Mouse (Mus musculus): Measurements from ENCODE around the gene Fkbp8. TPM values are rescaled to one million over a fixed set of nuclear protein-coding genes. Genes with fewer than 3 reads are reported as not detected.

Fkbp8 gene
- polyA plus RNA-seq, 1 experiment from 2014 or later, result 300 TPM

- peaks cover 50% of the 10 kb centered on the region for H3K4me1 ChIP-seq (replicated peaks; ENCODE audit: control insufficient read depth, insufficient read depth, low read length)
- no peak overlapping the region for H3K27ac ChIP-seq (ENCODE audit: low read length)
- peak; percentile 11; the same call in 1 of the 2 replicates for ATAC-seq (ENCODE audit: low read depth)
- no peaks in the 10 kb centered on the region for H3K27me3 ChIP-seq (ENCODE audit: control insufficient read depth, insufficient read depth, low read depth, low read length)
- H3K36me3 ChIP-seq (ENCODE audit: control insufficient read depth, insufficient read depth, low read length), result no peaks in the 10 kb centered on the region
- H3K4me2 ChIP-seq (ENCODE audit: low read depth, low read length), result no peak overlapping the region
- H3K4me3 ChIP-seq (ENCODE audit: low read length), result no peak overlapping the region
- H3K9me3 ChIP-seq (ENCODE audit: control insufficient read depth, low read length), result no peaks in the 10 kb centered on the region
- H3K9ac ChIP-seq (ENCODE audit: low read length), result no peak overlapping the region
- 63% methylated on average over 3 of the region's 3 CpGs for WGBS
These were observed 33.0 kb downstream of the Fkbp8 start for GRCm38 (mm10) chr8:70560564-70560963.

- H3K4me3 ChIP-seq (ENCODE audit: low read length), result no peak overlapping the region
- H3K9me3 ChIP-seq (ENCODE audit: control insufficient read depth, low read length), result no peaks in the 10 kb centered on the region
- no peak overlapping the region for H3K4me2 ChIP-seq (ENCODE audit: low read depth, low read length)
- 0 out of 2 replicates have a peak, but pooled peaks have one; percentile 6 for ATAC-seq (ENCODE audit: low read depth)
- 34% methylated on average over 4 of the region's 4 CpGs for WGBS
- peak overlapping the region; percentile 17; the same call in 1 of the 2 replicates for H3K27ac ChIP-seq (ENCODE audit: low read length)
- no peaks in the 10 kb centered on the region for H3K27me3 ChIP-seq (ENCODE audit: control insufficient read depth, insufficient read depth, low read depth, low read length)
- H3K36me3 ChIP-seq (ENCODE audit: control insufficient read depth, insufficient read depth, low read length), result no peaks in the 10 kb centered on the region
- peaks cover 52% of the 10 kb centered on the region for H3K4me1 ChIP-seq (replicated peaks; ENCODE audit: control insufficient read depth, insufficient read depth, low read length)
- H3K9ac ChIP-seq (ENCODE audit: low read length), result no peak overlapping the region
These were observed 33.8 kb downstream of the Fkbp8 start for GRCm38 (mm10) chr8:70561357-70561756.

GRCm38 (mm10) chr8:70561809-70562535 lies 34.4 kb downstream of the Fkbp8 start:
- H3K4me2 ChIP-seq (ENCODE audit: low read depth, low read length), result no peak overlapping the region
- no peaks in the 10 kb centered on the region for H3K9me3 ChIP-seq (ENCODE audit: control insufficient read depth, low read length)
- no peaks in the 10 kb centered on the region for H3K27me3 ChIP-seq (ENCODE audit: control insufficient read depth, insufficient read depth, low read depth, low read length)
- H3K4me1 ChIP-seq (replicated peaks; ENCODE audit: control insufficient read depth, insufficient read depth, low read length), result peaks cover 52% of the 10 kb centered on the region
- no peak overlapping the region; the same call in 1 of the 2 replicates for H3K27ac ChIP-seq (ENCODE audit: low read length)
- H3K4me3 ChIP-seq (ENCODE audit: low read length), result no peak overlapping the region
- no peaks in the 10 kb centered on the region for H3K36me3 ChIP-seq (ENCODE audit: control insufficient read depth, insufficient read depth, low read length)
- no peak for ATAC-seq (ENCODE audit: low read depth)
- WGBS, result 42% methylated on average over 7 of the region's 7 CpGs
- H3K9ac ChIP-seq (ENCODE audit: low read length), result no peak overlapping the region

- ATAC-seq (ENCODE audit: low read depth), result 0 out of 2 replicates have a peak, but pooled peaks have one; percentile 16
- WGBS, result 66% methylated on average over 3 of the region's 3 CpGs
- H3K9me3 ChIP-seq (ENCODE audit: control insufficient read depth, low read length), result no peaks in the 10 kb centered on the region
- H3K4me1 ChIP-seq (replicated peaks; ENCODE audit: control insufficient read depth, insufficient read depth, low read length), result peaks cover 52% of the 10 kb centered on the region
- H3K27ac ChIP-seq (ENCODE audit: low read length), result no peak overlapping the region
- H3K27me3 ChIP-seq (ENCODE audit: control insufficient read depth, insufficient read depth, low read depth, low read length), result no peaks in the 10 kb centered on the region
- H3K36me3 ChIP-seq (ENCODE audit: control insufficient read depth, insufficient read depth, low read length), result no peaks in the 10 kb centered on the region
- H3K4me3 ChIP-seq (ENCODE audit: low read length), result no peak overlapping the region
- no peak overlapping the region for H3K4me2 ChIP-seq (ENCODE audit: low read depth, low read length)
- H3K9ac ChIP-seq (ENCODE audit: low read length), result no peak overlapping the region
These were observed 35.3 kb downstream of the Fkbp8 start for GRCm38 (mm10) chr8:70562802-70563201.

GRCm38 (mm10) chr8:70563763-70564387 lies 36.4 kb downstream of the Fkbp8 start:
- H3K9ac ChIP-seq (ENCODE audit: low read length), result no peak overlapping the region
- ATAC-seq (ENCODE audit: low read depth), result no peak
- WGBS, result 79% methylated on average over 6 of the region's 6 CpGs
- H3K4me1 ChIP-seq (replicated peaks; ENCODE audit: control insufficient read depth, insufficient read depth, low read length), result peaks cover 47% of the 10 kb centered on the region
- no peak overlapping the region for H3K4me2 ChIP-seq (ENCODE audit: low read depth, low read length)
- H3K27me3 ChIP-seq (ENCODE audit: control insufficient read depth, insufficient read depth, low read depth, low read length), result no peaks in the 10 kb centered on the region
- H3K36me3 ChIP-seq (ENCODE audit: control insufficient read depth, insufficient read depth, low read length), result no peaks in the 10 kb centered on the region
- H3K4me3 ChIP-seq (ENCODE audit: low read length), result no peak overlapping the region
- H3K9me3 ChIP-seq (ENCODE audit: control insufficient read depth, low read length), result no peaks in the 10 kb centered on the region
- H3K27ac ChIP-seq (ENCODE audit: low read length), result no peak overlapping the region

GRCm38 (mm10) chr8:70564696-70565235 lies 37.2 kb downstream of the Fkbp8 start:
- no peaks in the 10 kb centered on the region for H3K27me3 ChIP-seq (ENCODE audit: control insufficient read depth, insufficient read depth, low read depth, low read length)
- no peak overlapping the region for H3K4me2 ChIP-seq (ENCODE audit: low read depth, low read length)
- no peak overlapping the region for H3K9ac ChIP-seq (ENCODE audit: low read length)
- ATAC-seq (ENCODE audit: low read depth), result no peak
- H3K36me3 ChIP-seq (ENCODE audit: control insufficient read depth, insufficient read depth, low read length), result no peaks in the 10 kb centered on the region
- peaks cover 42% of the 10 kb centered on the region for H3K4me1 ChIP-seq (replicated peaks; ENCODE audit: control insufficient read depth, insufficient read depth, low read length)
- no peaks in the 10 kb centered on the region for H3K9me3 ChIP-seq (ENCODE audit: control insufficient read depth, low read length)
- H3K4me3 ChIP-seq (ENCODE audit: low read length), result no peak overlapping the region
- no peak overlapping the region; the same call in 1 of the 2 replicates for H3K27ac ChIP-seq (ENCODE audit: low read length)
- 70% methylated on average over 3 of the region's 3 CpGs for WGBS

- Histone ChIP-seq H3K4me2 (ENCODE audit: low read depth, low read length) (no peak overlapping the region), H3K27ac (ENCODE audit: low read length) (no peak overlapping the region), H3K27me3 (ENCODE audit: control insufficient read depth, insufficient read depth, low read depth, low read length) (no peaks in the 10 kb centered on the region), H3K4me3 (ENCODE audit: low read length) (no peak overlapping the region), H3K9ac (ENCODE audit: low read length) (no peak overlapping the region), H3K4me1 (replicated peaks; ENCODE audit: control insufficient read depth, insufficient read depth, low read length) (peaks cover 34% of the 10 kb centered on the region), H3K36me3 (ENCODE audit: control insufficient read depth, insufficient read depth, low read length) (no peaks in the 10 kb centered on the region), H3K9me3 (ENCODE audit: control insufficient read depth, low read length) (no peaks in the 10 kb centered on the region)
- WGBS, result 35% methylated on average over 3 of the region's 3 CpGs
- no peak for ATAC-seq (ENCODE audit: low read depth)
These were observed 38.0 kb downstream of the Fkbp8 start for GRCm38 (mm10) chr8:70565561-70565960.

- peaks cover 6% of the 10 kb centered on the region for H3K4me1 ChIP-seq (replicated peaks; ENCODE audit: control insufficient read depth, insufficient read depth, low read length)
These were observed 42.8 kb downstream of the Fkbp8 start for GRCm38 (mm10) chr8:70570360-70570759.

GRCm38 (mm10) chr8:70570990-70571389 lies 43.5 kb downstream of the Fkbp8 start:
- Histone ChIP-seq H3K4me2 (ENCODE audit: low read depth, low read length) (no peak overlapping the region), H3K4me1 (replicated peaks; ENCODE audit: control insufficient read depth, insufficient read depth, low read length) (0 out of 2 replicates have a peak, but pooled peaks cover 2% of the 10 kb centered on the region), H3K4me3 (ENCODE audit: low read length) (no peak overlapping the region), H3K9me3 (ENCODE audit: control insufficient read depth, low read length) (no peaks in the 10 kb centered on the region), H3K9ac (ENCODE audit: low read length) (no peak overlapping the region), H3K27me3 (ENCODE audit: control insufficient read depth, insufficient read depth, low read depth, low read length) (no peaks in the 10 kb centered on the region), H3K36me3 (ENCODE audit: control insufficient read depth, insufficient read depth, low read length) (no peaks in the 10 kb centered on the region), H3K27ac (ENCODE audit: low read length) (no peak overlapping the region)
- 72% methylated on average over 6 of the region's 6 CpGs for WGBS
- ATAC-seq (ENCODE audit: low read depth), result no peak; the same call in 1 of the 2 replicates

More at GRCm38 (mm10) chr8:70570360-70570759, 42.8 kb downstream of the Fkbp8 start:
- Histone ChIP-seq H3K4me2 (ENCODE audit: low read depth, low read length) (no peak overlapping the region), H3K27me3 (ENCODE audit: control insufficient read depth, insufficient read depth, low read depth, low read length) (no peaks in the 10 kb centered on the region), H3K27ac (ENCODE audit: low read length) (no peak overlapping the region), H3K4me3 (ENCODE audit: low read length) (no peak overlapping the region), H3K9me3 (ENCODE audit: control insufficient read depth, low read length) (no peaks in the 10 kb centered on the region), H3K9ac (ENCODE audit: low read length) (no peak overlapping the region), H3K36me3 (ENCODE audit: control insufficient read depth, insufficient read depth, low read length) (no peaks in the 10 kb centered on the region)
- ATAC-seq (ENCODE audit: low read depth), result no peak

Data from lung, embryonic 16.5 days (tissue).